Mouse (Mus musculus): ENCODE measurements at regions not wholly inside any gene's neighbourhood (a gene's known extent, or its start where the extent isn't known, plus 50 kb on each side); places are given as distances from the start of the nearest gene placed in this dataset.

DNA sequence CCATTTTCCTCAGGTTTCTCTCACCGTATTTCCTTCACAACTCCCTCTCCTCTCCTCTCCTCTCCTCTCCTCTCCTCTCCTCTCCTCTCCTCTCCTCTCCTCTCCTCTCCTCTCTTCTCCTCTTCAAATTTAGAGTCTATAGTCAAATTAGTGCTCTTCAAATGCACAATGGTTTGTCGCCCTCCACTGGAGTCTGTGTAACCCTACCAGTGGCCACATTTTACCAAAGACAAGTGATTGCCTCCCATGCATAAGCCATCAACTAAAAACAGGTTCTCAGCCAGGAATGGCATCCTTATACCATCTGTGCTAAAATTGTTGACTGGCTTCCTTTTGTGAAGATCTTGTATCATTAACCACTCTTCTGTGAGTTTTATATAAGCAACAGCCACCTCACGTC, 979.5 kb upstream of the Adam24 start:
- peak; percentile 7 to 27 for DNase-seq

DNA sequence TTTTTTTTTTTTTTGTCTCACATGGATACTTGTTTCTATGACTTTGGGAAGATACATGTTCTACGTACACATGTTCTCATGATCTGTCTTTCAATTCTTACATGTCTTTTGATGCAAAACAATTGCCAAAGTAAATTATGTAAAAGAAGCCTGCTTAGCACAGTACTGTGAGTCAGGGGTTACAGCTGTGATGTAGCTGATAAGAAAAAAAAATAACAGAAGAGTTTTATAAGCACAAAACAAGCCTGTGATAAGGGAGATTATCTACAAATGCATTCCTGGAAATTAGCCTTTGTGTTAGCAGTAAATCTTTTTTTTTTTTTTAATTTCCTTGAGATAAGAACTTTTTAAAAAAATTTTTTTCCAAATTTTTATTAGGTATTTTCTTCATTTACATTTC, 969.0 kb upstream of the Adam24 start:
- DNase-seq: no peak

DNA sequence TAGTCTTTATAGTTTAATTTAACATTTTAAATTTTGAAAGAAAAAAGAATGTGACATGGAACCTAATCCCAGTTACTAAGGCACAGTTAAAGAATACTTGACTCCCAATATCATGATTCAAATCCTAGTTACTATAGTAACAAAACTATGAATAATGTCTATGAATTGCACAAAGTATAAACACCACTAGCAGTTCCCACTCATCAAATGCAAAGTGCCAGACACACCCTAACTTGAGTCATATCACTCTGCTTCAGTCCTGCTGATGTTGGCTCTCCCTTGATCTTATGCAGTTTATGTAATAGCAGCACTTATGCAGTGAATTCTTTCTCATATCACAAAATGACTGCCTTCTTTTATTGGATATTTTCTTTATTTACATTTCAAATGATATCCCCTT, 932.5 kb upstream of the Adam24 start:
- DNase-seq: no peak

DNA sequence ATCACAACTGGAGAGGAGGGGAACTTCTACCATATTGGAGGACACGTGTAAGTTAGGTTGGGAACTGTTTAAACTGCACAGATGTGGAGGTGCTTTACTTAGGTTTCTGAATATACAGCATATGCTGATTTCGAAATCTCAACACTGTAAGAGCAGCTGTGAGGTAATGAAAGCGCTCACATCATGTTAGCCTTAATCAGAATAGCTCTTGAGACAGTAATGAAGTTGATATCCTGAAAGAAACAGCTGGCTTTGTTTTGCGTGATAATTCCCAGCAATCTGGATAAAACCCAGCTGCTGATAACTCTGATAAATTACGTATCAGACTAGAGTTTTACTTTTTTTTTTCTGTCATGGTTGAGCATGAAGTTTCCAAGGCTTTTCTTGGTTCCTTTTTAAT, 928.7 kb upstream of the Adam24 start:
- no peak for DNase-seq

DNA sequence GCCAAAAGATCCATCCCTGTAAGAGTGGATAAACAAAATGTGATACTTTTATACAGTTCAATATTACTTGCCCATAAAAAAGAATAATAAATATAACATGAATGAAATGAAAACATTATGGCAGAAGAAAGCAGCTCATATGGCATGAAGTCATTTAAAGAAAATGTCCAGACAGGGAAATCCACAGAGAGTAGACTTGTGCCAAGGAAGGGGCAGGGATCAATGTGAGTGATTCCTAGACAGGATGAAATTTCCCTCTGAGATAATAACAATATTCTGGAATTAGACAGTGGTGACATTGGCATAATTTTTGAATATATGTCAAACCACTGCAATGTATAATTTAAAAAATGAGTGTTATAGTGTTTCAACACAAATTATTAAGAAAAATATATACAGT, 915.0 kb upstream of the Adam24 start:
- DNase-seq: no peak

DNA sequence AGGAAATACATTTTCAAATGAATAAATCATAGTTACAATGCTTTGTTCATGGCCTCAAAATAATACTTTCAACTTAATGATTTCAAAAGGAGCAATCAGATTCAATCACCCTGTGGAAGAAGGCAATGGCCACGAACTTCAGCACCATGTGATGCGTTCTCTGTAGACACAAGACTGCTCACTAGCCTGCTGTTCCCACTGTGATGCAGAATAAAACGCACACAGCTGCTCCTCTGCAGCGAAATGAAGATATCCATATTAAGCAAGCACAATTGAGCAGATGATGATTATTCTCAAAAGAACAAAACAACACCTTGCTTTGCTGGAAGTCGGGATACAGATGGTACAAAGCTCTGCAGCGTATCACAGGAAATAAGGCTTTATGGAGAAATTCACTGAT, 895.4 kb upstream of the Adam24 start:
- DNase-seq: no peak

DNA sequence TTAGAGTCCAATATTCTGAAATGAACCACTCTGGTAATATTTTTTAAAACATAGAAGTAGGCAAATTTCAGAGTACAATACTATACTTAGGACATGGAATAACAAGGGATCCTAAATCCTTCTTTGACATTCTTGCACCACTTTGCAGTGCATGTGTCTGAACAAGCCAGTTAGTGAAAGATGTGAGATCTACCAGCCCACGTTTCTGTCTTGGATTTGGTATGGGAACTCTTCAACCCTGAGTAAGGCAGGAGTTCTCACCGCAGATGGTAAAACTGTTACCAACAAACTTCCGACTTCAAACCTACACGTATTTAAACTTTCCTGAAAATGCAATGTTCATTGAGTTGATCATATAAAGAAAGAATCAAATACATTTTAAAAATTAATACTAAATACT, 894.7 kb upstream of the Adam24 start:
- no peak for DNase-seq

DNA sequence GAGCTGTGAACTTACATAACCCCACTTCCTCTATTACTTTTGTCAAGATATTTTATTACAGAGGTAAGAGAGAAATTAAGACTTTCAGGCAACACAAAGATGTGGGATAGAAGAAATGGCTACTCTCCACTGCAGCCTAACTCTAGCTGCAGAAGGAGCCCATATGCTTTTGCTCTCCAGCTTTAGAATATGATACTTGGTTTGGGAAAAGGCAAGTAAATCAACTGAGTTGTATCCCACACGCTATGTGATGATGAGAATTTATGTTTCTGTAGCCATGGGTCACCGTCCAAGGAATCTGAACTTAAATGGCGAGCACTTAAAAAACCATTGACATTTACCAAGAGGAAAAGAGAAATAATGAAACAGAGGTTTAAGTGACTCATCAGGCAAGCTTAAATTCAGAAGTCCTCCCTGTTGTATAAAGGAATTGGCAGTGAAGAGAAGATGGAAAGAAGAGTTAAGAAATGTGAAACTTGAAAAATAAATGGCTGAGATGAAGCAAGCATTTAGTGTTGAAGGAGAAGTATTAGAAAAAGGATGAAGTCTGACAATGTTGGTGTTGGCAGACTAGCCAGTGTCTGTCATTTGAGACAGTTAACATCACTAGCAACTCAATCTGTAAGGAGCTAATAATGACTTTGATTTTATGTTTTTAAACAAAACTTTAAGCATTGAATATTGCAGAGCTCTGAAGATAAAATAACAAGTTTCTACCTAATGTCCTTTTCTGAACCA, 893.3 kb upstream of the Adam24 start:
- DNase-seq: no peak

DNA sequence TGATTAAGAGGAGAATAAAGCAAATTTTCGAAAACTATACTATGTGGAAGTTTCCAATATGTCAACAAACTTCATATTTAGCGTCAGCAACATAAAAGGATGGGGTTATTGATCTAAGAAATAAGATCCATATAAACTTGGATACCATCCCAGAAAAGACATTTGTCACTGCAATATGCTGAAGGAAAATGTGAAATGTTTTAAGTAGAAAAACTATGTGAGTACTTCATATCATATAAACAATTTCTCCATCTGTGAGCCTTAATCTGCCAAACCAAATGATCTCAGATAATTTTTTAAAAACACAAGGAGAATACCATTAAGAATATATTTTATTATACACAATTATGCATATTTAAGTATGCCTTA, 892.7 kb upstream of the Adam24 start:
- DNase-seq: no peak

Measured in heart, adult 18-20 months (tissue).